Mouse (Mus musculus): ENCODE results near the gene Tmbim4. TPM values are rescaled to one million over a fixed set of nuclear protein-coding genes. Genes with fewer than 3 reads are reported as not detected.

The Tmbim4 gene
- polyA plus RNA-seq, 1 experiment from 2014 or later = 114 TPM

GRCm38 (mm10) chr10:120168070-120168469, 33.3 kb upstream of the Tmbim4 start:
- H3K9me3 ChIP-seq (replicated peaks; ENCODE audit: control insufficient read depth, low read length) = 0 out of 2 replicates have a peak, but pooled peaks cover 2% of the 10 kb centered on the region
- ATAC-seq (replicated peaks; ENCODE audit: insufficient number of reproducible peaks, low FRiP score, low TSS enrichment) = no peak
- H3K9ac ChIP-seq (ENCODE audit: low read depth, low read length) = no peak overlapping the region
- 68% methylated on average over 1 of the region's 1 CpGs for WGBS (ENCODE audit: insufficient replicate concordance)
- H3K36me3 ChIP-seq (ENCODE audit: control insufficient read depth, insufficient read depth, low read length) = no peaks in the 10 kb centered on the region
- H3K4me1 ChIP-seq (ENCODE audit: control insufficient read depth, insufficient read depth, low read length) = 0 out of 2 replicates have a peak, but pooled peaks cover 10% of the 10 kb centered on the region
- H3K4me3 ChIP-seq (ENCODE audit: low read depth, low read length) = no peak overlapping the region
- no peak overlapping the region for H3K27ac ChIP-seq (ENCODE audit: low read depth, low read length)
- H3K27me3 ChIP-seq (ENCODE audit: control insufficient read depth, insufficient read depth, low read length) = no peaks in the 10 kb centered on the region
- no peak overlapping the region for H3K4me2 ChIP-seq

GRCm38 (mm10) chr10:120169064-120169463, 32.3 kb upstream of the Tmbim4 start:
- Histone ChIP-seq H3K4me1 (ENCODE audit: control insufficient read depth, insufficient read depth, low read length) (0 out of 2 replicates have a peak, but pooled peaks cover 10% of the 10 kb centered on the region), H3K27me3 (ENCODE audit: control insufficient read depth, insufficient read depth, low read length) (no peaks in the 10 kb centered on the region), H3K4me3 (ENCODE audit: low read depth, low read length) (no peak overlapping the region), H3K27ac (ENCODE audit: low read depth, low read length) (no peak overlapping the region), H3K9ac (ENCODE audit: low read depth, low read length) (no peak overlapping the region), H3K4me2 (no peak overlapping the region; the same call in 1 of the 2 replicates), H3K9me3 (replicated peaks; ENCODE audit: control insufficient read depth, low read length) (0 out of 2 replicates have a peak, but pooled peaks cover 2% of the 10 kb centered on the region), H3K36me3 (ENCODE audit: control insufficient read depth, insufficient read depth, low read length) (no peaks in the 10 kb centered on the region)
- ATAC-seq (replicated peaks; ENCODE audit: insufficient number of reproducible peaks, low FRiP score, low TSS enrichment) = no peak
- 50% methylated on average over 10 of the region's 10 CpGs for WGBS (ENCODE audit: insufficient replicate concordance)

DNA sequence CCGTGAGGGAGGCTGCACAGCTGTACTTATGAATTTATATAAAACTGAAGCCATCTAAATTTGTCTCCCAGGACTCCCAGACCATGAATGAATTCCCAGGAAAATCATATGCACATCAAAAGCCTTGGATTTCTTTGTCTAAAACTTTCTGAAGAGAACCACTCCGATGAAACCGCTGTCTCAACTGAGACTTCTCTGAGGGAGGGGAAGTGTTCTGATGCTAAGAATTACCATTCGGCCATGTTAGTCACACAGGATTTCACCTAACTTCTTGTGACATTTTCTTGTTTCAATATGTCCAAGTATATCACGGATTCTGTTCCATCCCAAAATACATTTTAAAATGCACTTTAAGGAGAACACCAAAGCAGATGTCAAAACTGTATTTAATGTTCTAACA, 31.5 kb upstream of the Tmbim4 start:
- H3K4me1 ChIP-seq (ENCODE audit: control insufficient read depth, insufficient read depth, low read length) = 0 out of 2 replicates have a peak, but pooled peaks cover 10% of the 10 kb centered on the region
- no peak overlapping the region for H3K9ac ChIP-seq (ENCODE audit: low read depth, low read length)
- H3K36me3 ChIP-seq (ENCODE audit: control insufficient read depth, insufficient read depth, low read length) = no peaks in the 10 kb centered on the region
- H3K27me3 ChIP-seq (ENCODE audit: control insufficient read depth, insufficient read depth, low read length) = no peaks in the 10 kb centered on the region
- H3K9me3 ChIP-seq (replicated peaks; ENCODE audit: control insufficient read depth, low read length) = 0 out of 2 replicates have a peak, but pooled peaks cover 2% of the 10 kb centered on the region
- no peak overlapping the region for H3K4me3 ChIP-seq (ENCODE audit: low read depth, low read length)
- 84% methylated on average over 5 of the region's 5 CpGs for WGBS (ENCODE audit: insufficient replicate concordance)
- H3K27ac ChIP-seq (ENCODE audit: low read depth, low read length) = no peak overlapping the region
- no peak overlapping the region for H3K4me2 ChIP-seq
- ATAC-seq (replicated peaks; ENCODE audit: insufficient number of reproducible peaks, low FRiP score, low TSS enrichment) = no peak

GRCm38 (mm10) chr10:120170277-120170676, 31.1 kb upstream of the Tmbim4 start:
- no peak overlapping the region for H3K27ac ChIP-seq (ENCODE audit: low read depth, low read length)
- H3K27me3 ChIP-seq (ENCODE audit: control insufficient read depth, insufficient read depth, low read length) = no peaks in the 10 kb centered on the region
- H3K4me2 ChIP-seq = no peak overlapping the region
- no peak overlapping the region for H3K9ac ChIP-seq (ENCODE audit: low read depth, low read length)
- 76% methylated on average over 4 of the region's 4 CpGs for WGBS (ENCODE audit: insufficient replicate concordance)
- no peak overlapping the region for H3K4me3 ChIP-seq (ENCODE audit: low read depth, low read length)
- no peaks in the 10 kb centered on the region for H3K36me3 ChIP-seq (ENCODE audit: control insufficient read depth, insufficient read depth, low read length)
- 0 out of 2 replicates have a peak, but pooled peaks cover 2% of the 10 kb centered on the region for H3K9me3 ChIP-seq (replicated peaks; ENCODE audit: control insufficient read depth, low read length)
- no peak for ATAC-seq (replicated peaks; ENCODE audit: insufficient number of reproducible peaks, low FRiP score, low TSS enrichment)
- 0 out of 2 replicates have a peak, but pooled peaks cover 10% of the 10 kb centered on the region for H3K4me1 ChIP-seq (ENCODE audit: control insufficient read depth, insufficient read depth, low read length)

DNA sequence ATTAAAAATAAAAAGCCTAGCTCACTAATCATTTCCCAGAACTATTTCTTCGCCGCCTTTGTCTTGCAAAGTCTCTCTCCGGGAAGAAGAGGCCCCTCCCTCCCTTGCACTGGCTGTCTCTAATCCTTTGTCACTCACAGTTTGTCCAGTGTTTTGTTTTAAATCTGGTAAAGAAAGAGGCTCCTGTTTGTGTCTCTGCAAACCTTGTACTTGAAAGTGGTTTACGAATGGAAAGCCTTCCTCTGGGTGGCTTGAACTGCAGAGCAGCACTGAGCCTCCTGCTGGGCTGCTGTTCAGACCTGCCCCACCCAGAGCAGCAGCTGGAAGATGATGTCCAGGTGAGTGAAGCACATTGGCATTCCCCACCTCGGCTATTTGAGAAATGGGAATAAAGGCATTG, 30.1 kb upstream of the Tmbim4 start:
- no peaks in the 10 kb centered on the region for H3K36me3 ChIP-seq (ENCODE audit: control insufficient read depth, insufficient read depth, low read length)
- WGBS (ENCODE audit: insufficient replicate concordance) = 35% methylated on average over 5 of the region's 5 CpGs
- H3K4me3 ChIP-seq (ENCODE audit: low read depth, low read length) = no peak overlapping the region
- no peak overlapping the region for H3K4me2 ChIP-seq
- H3K27ac ChIP-seq (ENCODE audit: low read depth, low read length) = no peak overlapping the region
- H3K27me3 ChIP-seq (ENCODE audit: control insufficient read depth, insufficient read depth, low read length) = no peaks in the 10 kb centered on the region
- H3K9ac ChIP-seq (ENCODE audit: low read depth, low read length) = no peak overlapping the region
- H3K4me1 ChIP-seq (ENCODE audit: control insufficient read depth, insufficient read depth, low read length) = 0 out of 2 replicates have a peak, but pooled peaks cover 10% of the 10 kb centered on the region
- H3K9me3 ChIP-seq (replicated peaks; ENCODE audit: control insufficient read depth, low read length) = 0 out of 2 replicates have a peak, but pooled peaks cover 2% of the 10 kb centered on the region
- ATAC-seq (replicated peaks; ENCODE audit: insufficient number of reproducible peaks, low FRiP score, low TSS enrichment) = no peak

- Histone ChIP-seq H3K4me2 (no peak overlapping the region), H3K36me3 (ENCODE audit: control insufficient read depth, insufficient read depth, low read length) (no peaks in the 10 kb centered on the region), H3K4me1 (ENCODE audit: control insufficient read depth, insufficient read depth, low read length) (no peaks in the 10 kb centered on the region), H3K9me3 (replicated peaks; ENCODE audit: control insufficient read depth, low read length) (peaks cover 2% of the 10 kb centered on the region; the same call in 1 of the 2 replicates), H3K4me3 (ENCODE audit: low read depth, low read length) (no peak overlapping the region), H3K9ac (ENCODE audit: low read depth, low read length) (no peak overlapping the region), H3K27me3 (ENCODE audit: control insufficient read depth, insufficient read depth, low read length) (no peaks in the 10 kb centered on the region), H3K27ac (ENCODE audit: low read depth, low read length) (no peak overlapping the region)
- 83% methylated on average over 15 of the region's 15 CpGs for WGBS (ENCODE audit: insufficient replicate concordance)
- ATAC-seq (replicated peaks; ENCODE audit: insufficient number of reproducible peaks, low FRiP score, low TSS enrichment) = no peak
These were observed 27.1 kb upstream of the Tmbim4 start for GRCm38 (mm10) chr10:120174192-120174705.

DNA sequence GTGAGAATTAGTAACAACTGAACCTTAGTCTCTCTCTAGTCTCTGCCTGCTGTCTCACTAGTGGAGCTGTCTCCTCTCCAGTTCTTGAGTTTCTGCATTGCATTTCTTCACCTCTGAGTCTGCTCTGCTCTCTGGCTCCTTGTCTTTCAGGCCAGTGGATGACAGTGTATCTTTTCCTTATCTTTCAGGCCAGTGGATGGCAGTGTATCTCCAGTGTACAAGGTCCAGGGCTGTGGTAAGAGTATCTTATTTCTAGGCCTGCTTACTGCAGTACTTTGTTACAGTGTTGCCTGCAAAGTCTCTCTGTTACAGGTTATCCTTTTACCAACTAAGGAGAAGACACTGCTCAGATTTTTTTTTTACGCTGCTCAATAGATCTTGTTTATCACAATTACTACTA, 18.5 kb upstream of the Tmbim4 start:
- no peak for ATAC-seq (replicated peaks; ENCODE audit: insufficient number of reproducible peaks, low FRiP score, low TSS enrichment)
- Histone ChIP-seq H3K4me3 (ENCODE audit: low read depth, low read length) (no peak overlapping the region), H3K27me3 (ENCODE audit: control insufficient read depth, insufficient read depth, low read length) (no peaks in the 10 kb centered on the region), H3K4me2 (no peak overlapping the region), H3K27ac (ENCODE audit: low read depth, low read length) (no peak overlapping the region), H3K9me3 (replicated peaks; ENCODE audit: control insufficient read depth, low read length) (no peaks in the 10 kb centered on the region; the same call in 1 of the 2 replicates), H3K36me3 (ENCODE audit: control insufficient read depth, insufficient read depth, low read length) (no peaks in the 10 kb centered on the region), H3K9ac (ENCODE audit: low read depth, low read length) (no peak overlapping the region), H3K4me1 (ENCODE audit: control insufficient read depth, insufficient read depth, low read length) (no peaks in the 10 kb centered on the region)
- 98% methylated on average over 1 of the region's 1 CpGs for WGBS (ENCODE audit: insufficient replicate concordance)

- ATAC-seq (replicated peaks; ENCODE audit: insufficient number of reproducible peaks, low FRiP score, low TSS enrichment) = no peak
- H3K4me1 ChIP-seq (ENCODE audit: control insufficient read depth, insufficient read depth, low read length) = no peaks in the 10 kb centered on the region
- H3K27ac ChIP-seq (ENCODE audit: low read depth, low read length) = no peak overlapping the region
- no peaks in the 10 kb centered on the region; the same call in 1 of the 2 replicates for H3K9me3 ChIP-seq (replicated peaks; ENCODE audit: control insufficient read depth, low read length)
- H3K4me3 ChIP-seq (ENCODE audit: low read depth, low read length) = no peak overlapping the region
- no peak overlapping the region for H3K4me2 ChIP-seq
- 84% methylated on average over 2 of the region's 2 CpGs for WGBS (ENCODE audit: insufficient replicate concordance)
- H3K36me3 ChIP-seq (ENCODE audit: control insufficient read depth, insufficient read depth, low read length) = no peaks in the 10 kb centered on the region
- H3K9ac ChIP-seq (ENCODE audit: low read depth, low read length) = no peak overlapping the region
- no peaks in the 10 kb centered on the region for H3K27me3 ChIP-seq (ENCODE audit: control insufficient read depth, insufficient read depth, low read length)
These were observed 18.0 kb upstream of the Tmbim4 start for GRCm38 (mm10) chr10:120183342-120183741.

- H3K36me3 ChIP-seq (ENCODE audit: control insufficient read depth, insufficient read depth, low read length) = no peaks in the 10 kb centered on the region
- no peak overlapping the region for H3K27ac ChIP-seq (ENCODE audit: low read depth, low read length)
- no peak overlapping the region for H3K4me2 ChIP-seq
- no peaks in the 10 kb centered on the region for H3K27me3 ChIP-seq (ENCODE audit: control insufficient read depth, insufficient read depth, low read length)
- no peaks in the 10 kb centered on the region for H3K9me3 ChIP-seq (replicated peaks; ENCODE audit: control insufficient read depth, low read length)
- H3K4me1 ChIP-seq (ENCODE audit: control insufficient read depth, insufficient read depth, low read length) = no peaks in the 10 kb centered on the region
- 59% methylated on average over 2 of the region's 2 CpGs for WGBS (ENCODE audit: insufficient replicate concordance)
- no peak overlapping the region for H3K4me3 ChIP-seq (ENCODE audit: low read depth, low read length)
- no peak overlapping the region for H3K9ac ChIP-seq (ENCODE audit: low read depth, low read length)
- ATAC-seq (replicated peaks; ENCODE audit: insufficient number of reproducible peaks, low FRiP score, low TSS enrichment) = no peak
These were observed 12.9 kb upstream of the Tmbim4 start for GRCm38 (mm10) chr10:120188513-120188912.
